Mouse (Mus musculus): ENCODE measurements around the gene Mad1l1.

- TF ChIP-seq CTCF (IDR thresholded peaks at IDR 0.05; ENCODE audit: borderline replicate concordance, extremely low read depth, insufficient read depth, insufficient read length) (no peak), POLR2A (IDR thresholded peaks at IDR 0.05; ENCODE audit: borderline replicate concordance, extremely low read depth, insufficient read depth, insufficient read length, poor library complexity, severe bottlenecking) (no peak)
These were observed 342.0 kb downstream of the Mad1l1 start for GRCm38 (mm10) chr5:139979371-139979770.
